Mouse (Mus musculus): Measurements from ENCODE around the gene Usp9y. TPM values are rescaled to one million over a fixed set of nuclear protein-coding genes. Genes with fewer than 3 reads are reported as not detected.

Gene Usp9y
- not detected in 2 replicates for polyA plus RNA-seq (2015; fragmentation: Nextera tagmentation; extraction: Ambion mirVana)

GRCm38 (mm10) chrY:1459682-1460081 is at the start of gene Usp9y:
Gene Usp9y, minus strand, starts transcription at chrY:1459782.

GRCm38 (mm10) chrY:1286171-1286795 is 173.3 kb downstream of the Usp9y start, which contains the start of gene Ddx3y:
Gene Ddx3y, minus strand, starts transcription at chrY:1286629.

Other genes starting within 250 kb of the Usp9y start
- 10.7 and 12.7 TPM in 2 replicates for gene Uty, start 214.0 kb downstream of the Usp9y start, polyA plus RNA-seq (2015; fragmentation: Nextera tagmentation; extraction: Ambion mirVana)
- gene Ddx3y, start 173.2 kb downstream of the Usp9y start, polyA plus RNA-seq (2015; fragmentation: Nextera tagmentation; extraction: Ambion mirVana) = 33.5 and 33.8 TPM in 2 replicates

Measured in neural tube, postnatal 0 days (tissue).